Mouse (Mus musculus): ENCODE measurements around the gene Scd2.

DNA sequence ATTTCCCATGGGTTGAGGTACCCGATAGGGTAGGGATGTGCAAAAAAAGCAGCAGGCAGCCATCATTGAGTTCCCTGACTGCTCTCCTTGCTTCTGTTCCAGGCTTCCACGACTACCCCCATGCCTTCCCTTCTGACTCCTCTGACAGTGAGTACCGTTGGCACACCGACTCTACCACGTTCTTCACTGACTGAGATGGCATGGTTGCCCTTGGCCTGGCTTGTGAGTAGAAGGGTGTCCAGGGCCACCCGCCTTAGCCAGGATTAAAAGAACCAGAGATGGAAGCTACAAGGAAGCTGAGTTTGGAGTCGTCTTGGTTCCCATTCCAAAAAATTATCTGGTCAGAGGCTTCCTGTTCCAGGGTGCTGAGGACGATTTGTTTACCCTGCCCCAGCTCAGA, 15.5 kb upstream of the Scd2 start:
- TF ChIP-seq CTCF (IDR thresholded peaks at IDR 0.05; ENCODE audit: low read depth, low read length) = no peak
- TF ChIP-seq POLR2A (IDR thresholded peaks at IDR 0.05; ENCODE audit: borderline replicate concordance, low read depth, low read length) = no peak
